Mouse (Mus musculus) liver, postnatal 0 days (tissue): Measurements from ENCODE around the gene Tpst1.

Source experiments
- CTCF ChIP-seq: sonication (generic); IDR thresholded peaks from 2 replicates; pipeline ENCODE4 v1.5.1; 2016; ENCODE audit warnings: antibody characterized with exemption, low read depth
- EP300 ChIP-seq: IDR thresholded peaks from 2 replicates; pipeline ENCODE4 v1.6.1; 2016; ENCODE audit warnings: antibody characterized with exemption, low read depth, mild to moderate bottlenecking

DNA sequence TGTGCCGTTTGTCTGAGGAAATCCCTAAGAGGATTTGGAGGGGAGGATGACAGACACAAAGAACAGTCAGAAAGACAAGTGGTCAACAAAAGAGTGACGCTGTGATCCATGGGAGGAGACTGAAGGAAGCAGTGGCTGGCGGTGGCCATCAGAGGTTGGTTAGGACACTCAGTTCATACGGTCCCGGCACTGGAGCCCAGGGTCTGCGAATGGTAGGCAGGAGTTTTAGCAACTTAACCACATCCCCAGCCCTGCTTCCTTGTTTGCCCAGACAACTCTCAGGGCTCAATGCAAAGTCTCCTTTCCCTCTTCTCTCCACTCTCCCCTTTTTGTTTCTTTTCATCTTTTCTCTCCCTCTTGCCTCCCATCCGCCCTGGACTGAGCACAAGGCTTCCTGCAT is 27.0 kb upstream of the Tpst1 start:
- no peak for TF ChIP-seq CTCF
- no peak for TF ChIP-seq EP300
